Mouse (Mus musculus): ENCODE measurements at regions not wholly inside any gene's neighbourhood (a gene's known extent, or its start where the extent isn't known, plus 50 kb on each side); places are given as distances from the start of the nearest gene placed in this dataset.
"Not testable (repeated sequence)": the region's sequence is repeated elsewhere in the genome, so short reads cannot be mapped to it uniquely, and the experiment has no call there.

DNA sequence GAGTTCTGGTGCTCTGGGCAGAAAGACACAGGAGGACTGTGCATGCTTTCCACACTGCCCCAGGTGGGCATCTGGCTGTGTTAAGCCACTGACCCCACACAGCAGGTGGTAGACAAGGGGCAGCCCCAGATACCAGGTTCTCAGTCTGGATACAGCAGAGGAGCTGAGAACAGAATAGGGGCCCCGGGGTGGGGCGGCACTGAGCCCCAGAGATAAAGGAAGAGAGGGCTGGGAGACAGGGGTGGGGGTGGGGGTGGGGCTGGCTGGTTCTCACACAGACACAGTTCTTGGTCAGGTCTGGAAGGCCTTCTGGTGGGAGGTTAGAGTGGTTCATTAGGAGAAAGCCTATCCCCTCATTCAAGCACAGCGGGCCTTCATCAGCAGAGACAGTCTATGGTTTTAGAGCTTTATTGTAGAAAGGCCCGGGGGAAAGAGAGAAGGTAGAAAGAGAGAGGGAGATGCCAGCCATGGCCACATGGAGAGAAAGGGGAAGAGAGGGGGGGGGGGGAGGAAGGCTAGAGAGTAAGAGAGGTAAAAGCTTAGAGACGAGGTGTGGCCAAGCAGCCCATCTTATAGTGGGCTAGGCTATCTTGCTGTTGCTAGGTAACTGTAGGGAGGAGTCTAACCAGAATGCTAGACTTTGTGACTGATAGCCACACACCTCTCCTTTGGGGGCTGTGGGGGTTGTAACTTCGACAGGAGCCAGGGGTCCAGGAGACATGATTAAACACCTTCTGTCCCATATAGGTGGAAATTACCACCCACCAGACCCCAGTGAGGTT, 1403.1 kb downstream of the Zfp704 start:
- no peak for DNase-seq
- intact Hi-C loops (cut with DNase I) = no loop called here

DNA sequence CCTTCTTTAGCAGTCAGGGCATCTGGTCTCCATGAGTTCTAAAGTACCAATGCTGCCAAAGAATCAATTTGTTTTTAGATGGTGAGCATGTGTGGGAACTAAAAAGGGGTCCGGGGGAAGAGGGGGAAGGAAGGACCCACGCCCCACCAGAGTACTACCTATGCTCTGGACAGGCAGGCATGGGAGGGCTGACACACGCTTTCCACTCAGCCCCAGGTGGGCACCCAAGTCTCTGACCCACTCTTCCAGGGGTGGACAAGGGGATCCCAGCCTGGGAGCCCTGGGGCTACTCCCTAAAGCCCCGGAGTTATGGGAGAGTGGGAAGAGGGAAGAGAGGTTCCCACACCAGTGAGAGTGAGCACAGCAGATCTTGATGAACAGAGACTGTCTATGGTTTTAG, 1446.9 kb downstream of the Zfp704 start:
- no peak for DNase-seq
- intact Hi-C loops (cut with DNase I) = no loop called here

DNA sequence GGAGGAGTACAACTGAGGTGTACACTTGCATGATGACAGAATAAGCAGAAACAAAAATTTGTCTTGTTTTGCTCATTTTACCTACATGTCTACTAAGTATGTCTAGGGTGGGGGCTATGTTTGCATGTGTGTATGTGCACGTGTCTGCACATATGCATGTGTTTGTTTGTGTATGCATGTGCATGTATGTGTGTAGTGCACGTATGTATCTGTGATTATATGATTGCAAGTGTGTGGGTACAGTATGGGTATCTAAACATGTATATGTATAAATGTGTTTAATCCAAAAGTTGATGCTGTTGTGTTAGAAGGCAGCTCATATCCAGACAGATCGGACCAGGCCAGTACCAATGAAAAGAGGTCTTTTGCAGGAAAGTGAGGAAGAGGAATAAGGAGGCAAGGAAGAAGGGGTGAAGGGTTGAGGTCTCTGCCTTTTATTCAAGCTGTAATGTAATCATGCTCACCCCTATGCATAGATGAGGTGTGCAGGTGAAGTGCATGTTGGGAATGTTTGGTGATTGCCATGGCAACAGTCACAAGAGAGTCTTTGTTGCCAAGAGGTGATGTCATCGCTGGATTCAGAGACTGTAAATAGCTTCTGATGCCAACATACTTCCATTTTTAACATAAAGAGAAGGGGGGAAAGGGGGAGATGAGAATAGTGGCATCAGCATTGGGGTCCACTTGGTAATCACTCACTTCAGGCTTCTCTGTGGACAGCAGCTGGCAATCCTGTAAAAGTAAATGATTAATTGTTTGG, 1447.7 kb downstream of the Zfp704 start:
- DNase-seq = peak; percentile 12 to 20
- intact Hi-C loops (cut with DNase I) = no loop called here

DNA sequence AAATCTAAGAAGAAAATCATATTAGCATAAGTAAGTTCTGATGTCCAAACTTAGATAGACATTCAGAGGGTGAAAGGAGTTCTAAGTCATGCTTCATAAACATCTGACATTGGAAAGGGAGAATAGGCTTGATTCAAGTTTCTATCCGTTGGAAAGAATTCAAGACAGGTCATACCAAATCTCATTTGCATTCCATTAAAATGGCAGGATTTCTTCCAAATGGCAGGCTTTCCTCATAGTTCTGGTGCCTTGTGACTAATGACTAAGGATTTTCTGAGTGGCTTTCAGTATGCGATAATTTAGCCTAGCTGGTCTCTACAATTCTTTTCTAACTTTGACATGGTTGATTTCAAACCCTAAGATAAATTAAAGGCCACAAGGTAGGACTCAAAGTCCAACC, 1466.9 kb downstream of the Zfp704 start:
- no peak for DNase-seq

DNA sequence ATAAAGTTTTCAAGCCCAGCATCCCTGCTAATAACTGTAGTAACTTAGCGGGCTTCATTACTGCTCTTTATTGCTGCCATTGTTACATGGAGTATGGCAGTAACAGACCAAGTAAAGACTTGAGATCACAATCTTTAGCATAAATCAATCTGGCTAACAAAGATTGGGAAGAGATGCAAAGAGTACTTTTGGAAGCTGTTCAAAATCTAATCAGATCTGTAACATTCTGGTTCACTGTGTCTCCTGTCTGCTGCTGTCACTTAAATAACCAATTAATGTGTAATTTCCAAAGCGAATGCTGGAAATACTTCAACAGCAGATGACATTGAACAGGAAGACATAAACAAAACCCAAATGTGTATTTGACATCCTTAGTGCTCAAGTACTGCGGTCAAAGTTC, 1467.7 kb downstream of the Zfp704 start:
- DNase-seq = no peak
- intact Hi-C loops (cut with DNase I) = no loop called here

More for the DNA sequence above, 1466.9 kb downstream of the Zfp704 start:
- intact Hi-C loops (cut with DNase I) = no loop called here

DNA sequence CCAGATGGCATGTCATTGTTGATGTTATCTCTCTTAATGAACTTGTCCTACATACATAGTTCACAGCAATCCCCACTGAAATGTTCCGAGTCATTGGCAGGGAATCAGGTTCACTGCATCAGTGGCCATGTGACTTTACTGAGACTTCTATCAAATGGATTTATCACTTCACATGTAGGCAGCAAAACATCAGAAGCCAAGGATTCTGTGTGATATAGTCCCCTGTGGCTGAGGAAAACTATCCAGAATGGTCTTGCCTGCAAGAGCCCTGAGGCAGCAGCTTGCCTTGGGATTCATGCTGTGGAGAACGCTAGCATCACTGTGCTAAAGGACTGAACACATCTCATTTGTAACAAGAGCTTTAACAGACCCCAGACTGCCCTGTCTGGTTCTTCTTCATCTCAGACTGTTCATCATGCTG, 1468.2 kb downstream of the Zfp704 start:
- intact Hi-C loops (cut with DNase I) = no loop called here
- DNase-seq = no peak

GRCm38 (mm10) chr3:8123641-8124040, 1486.2 kb downstream of the Zfp704 start:
- intact Hi-C loops (cut with DNase I); DNase-seq: not testable (repeated sequence)

DNA sequence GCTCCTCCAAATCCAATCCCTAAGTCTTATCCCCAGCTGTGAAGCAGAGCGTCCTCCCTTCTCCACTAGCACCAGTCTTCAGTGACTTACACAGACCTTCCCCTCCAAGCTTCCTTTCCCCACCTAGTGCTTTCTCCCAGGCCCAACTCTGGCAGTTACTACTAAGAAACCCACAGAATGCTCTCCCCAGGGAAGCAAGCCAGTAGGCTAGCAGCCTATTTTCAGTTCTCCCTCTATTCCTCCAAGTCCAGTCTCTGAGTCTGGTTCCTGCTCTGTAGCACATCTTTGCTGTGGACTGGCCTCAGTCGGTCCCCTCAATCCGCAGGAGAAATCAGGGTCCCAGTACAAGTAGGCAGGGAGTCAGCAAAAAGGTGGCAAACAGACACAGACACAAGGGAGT, 1486.7 kb downstream of the Zfp704 start:
- intact Hi-C loops (cut with DNase I) = no loop called here
- no peak for DNase-seq

- DNase-seq = no peak
- intact Hi-C loops (cut with DNase I) = no loop called here
Measured at GRCm38 (mm10) chr3:8098291-8098690, 1478.0 kb upstream of the 1700008P02Rik start.

DNA sequence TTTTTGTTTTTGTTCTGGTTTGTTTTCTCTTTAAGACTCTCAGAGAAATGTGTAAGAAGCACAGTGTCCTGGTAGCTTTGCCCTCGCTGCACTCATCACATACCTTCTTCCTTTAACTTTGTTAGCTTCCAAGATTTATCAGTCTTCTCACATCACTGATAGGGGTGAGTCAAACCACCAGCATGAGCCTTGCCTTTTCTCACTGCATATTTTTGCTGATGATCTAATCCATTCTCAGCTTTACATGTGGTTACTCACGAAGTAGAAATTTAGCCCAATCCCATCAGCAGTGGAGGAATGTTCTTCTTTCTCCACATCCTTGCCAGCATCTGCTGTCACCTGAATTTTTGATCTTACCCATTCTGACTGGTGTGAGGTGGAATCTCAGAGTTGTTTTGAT, 1464.5 kb upstream of the 1700008P02Rik start:
- no peak for DNase-seq
- intact Hi-C loops (cut with DNase I) = no loop called here

DNA sequence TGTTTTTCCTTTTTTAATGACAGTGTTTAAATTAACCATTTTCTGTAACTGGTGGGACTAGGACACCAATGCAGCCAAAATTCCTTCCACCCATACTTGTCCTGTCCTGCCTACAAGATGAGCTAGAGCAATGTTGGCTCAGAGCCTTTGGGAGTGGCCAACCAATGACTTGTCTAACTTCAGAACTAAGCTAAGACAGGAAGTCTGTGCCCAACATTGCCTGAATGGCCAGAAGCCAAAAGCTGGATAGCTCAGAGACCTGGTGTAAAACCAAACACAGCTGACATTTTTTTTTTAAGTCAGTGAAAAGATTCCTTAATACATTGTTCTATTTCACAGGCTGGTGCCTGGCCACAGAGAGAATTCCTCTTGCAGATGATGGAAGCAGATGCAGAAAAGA, 1433.5 kb upstream of the 1700008P02Rik start:
- no peak for DNase-seq

GRCm38 (mm10) chr3:8051167-8051566, 1430.9 kb upstream of the 1700008P02Rik start:
- DNase-seq = no peak
- intact Hi-C loops (cut with DNase I) = no loop called here

More for the DNA sequence above, 1433.5 kb upstream of the 1700008P02Rik start:
- intact Hi-C loops (cut with DNase I) = no loop called here

GRCm38 (mm10) chr3:8049706-8050105, 1429.5 kb upstream of the 1700008P02Rik start:
- intact Hi-C loops (cut with DNase I) = no loop called here
- DNase-seq = no peak

DNA sequence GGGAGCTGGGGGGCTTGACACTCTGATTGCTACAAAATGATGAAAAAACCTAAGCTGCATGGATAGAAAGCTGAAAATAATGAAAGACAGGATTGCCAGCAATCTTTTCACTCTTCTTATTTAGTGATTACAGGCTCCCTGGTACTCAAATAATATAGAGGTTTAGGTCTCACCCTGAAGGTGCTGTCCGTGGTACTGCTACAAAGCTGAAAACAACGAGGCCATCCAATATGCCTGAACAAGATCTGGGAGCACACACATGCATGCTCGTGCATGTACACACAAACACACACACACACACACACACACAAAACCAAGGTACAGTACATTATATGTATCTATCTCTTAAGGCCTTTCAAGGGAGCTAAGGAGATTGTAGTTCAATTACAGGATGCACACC, 1426.1 kb upstream of the 1700008P02Rik start:
- intact Hi-C loops (cut with DNase I) = no loop called here
- no peak for DNase-seq

DNA sequence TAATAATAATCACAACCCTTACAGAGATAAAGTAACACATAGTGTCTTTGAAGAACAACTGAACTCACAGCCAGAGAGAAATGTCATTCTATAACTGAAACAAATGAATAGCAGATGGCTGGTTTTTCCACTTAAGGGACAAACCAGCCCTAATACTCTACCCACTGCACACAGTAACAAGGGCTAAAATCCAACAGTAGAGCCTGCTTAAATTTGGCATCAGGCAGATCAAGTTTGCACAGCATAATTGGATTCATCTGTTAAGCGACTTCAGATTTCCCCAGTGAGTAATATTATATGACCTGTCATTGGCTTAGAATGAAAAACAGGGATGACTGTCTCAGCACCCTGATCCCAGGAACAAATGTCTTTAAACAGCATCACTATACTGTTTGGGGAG, 1416.5 kb upstream of the 1700008P02Rik start:
- intact Hi-C loops (cut with DNase I) = no loop called here
- DNase-seq = no peak

DNA sequence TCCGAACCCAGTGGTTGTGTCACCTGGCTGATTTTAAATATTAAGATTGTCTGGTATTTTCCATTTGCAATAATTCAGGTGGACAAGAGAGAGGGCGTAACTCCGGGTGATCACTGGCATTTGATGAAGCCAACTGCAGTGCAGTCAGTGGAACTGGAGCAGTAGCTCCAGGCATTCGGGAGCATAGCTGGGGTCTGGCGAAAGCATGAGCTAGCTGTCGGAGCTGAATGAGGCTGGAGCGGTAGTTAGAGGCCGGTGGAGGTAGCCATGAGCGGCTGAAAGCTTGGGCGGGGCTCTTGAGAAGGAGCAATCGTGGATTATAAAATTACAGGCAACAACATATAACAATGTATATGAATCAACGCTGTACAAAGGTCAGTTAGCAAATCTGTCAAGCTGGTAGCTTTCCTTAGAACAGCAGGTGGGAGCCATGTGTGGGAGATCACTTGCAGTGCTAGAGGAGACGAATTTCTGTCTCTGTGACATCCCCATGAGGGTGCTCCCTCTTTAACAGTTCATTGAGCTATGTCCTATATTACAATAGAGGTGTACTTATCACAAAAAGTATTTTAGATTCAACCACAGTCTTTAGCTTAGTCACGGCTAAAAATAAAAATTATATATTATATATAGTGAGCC, 1415.0 kb upstream of the 1700008P02Rik start:
- no peak for DNase-seq
- intact Hi-C loops (cut with DNase I) = no loop called here

DNA sequence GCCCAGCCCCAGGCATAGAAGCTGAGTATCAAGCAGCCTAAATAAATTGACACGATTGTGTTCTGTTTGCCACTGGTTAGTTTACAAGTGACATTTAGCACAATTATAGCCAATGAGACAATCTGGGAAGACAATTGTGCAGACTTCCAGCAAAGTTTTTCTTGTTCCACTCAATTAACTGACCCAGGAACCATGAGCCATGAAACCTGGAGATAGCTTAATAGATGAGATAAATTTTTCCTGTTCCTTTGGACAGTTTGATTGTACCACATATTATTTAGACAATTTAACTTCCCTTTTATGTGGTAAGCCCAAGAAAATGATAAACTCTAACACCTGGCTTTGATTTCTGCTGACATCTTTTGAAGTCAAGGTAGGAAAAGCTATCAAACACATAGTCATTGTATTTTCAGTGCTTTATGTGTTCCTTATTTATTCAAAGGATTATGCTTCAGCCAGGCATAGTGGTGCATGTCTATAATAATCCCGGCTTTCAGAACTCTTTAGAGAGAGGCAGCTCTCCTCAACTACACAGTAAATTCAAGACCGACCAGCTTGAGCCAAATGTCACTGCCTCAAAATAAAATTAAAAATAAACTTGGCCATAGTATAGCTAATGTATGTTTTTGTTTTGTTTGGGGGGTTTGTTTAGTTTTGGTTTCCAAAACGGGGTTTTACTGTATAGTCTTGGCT, 1406.2 kb upstream of the 1700008P02Rik start:
- no peak for DNase-seq
- intact Hi-C loops (cut with DNase I) = no loop called here

DNA sequence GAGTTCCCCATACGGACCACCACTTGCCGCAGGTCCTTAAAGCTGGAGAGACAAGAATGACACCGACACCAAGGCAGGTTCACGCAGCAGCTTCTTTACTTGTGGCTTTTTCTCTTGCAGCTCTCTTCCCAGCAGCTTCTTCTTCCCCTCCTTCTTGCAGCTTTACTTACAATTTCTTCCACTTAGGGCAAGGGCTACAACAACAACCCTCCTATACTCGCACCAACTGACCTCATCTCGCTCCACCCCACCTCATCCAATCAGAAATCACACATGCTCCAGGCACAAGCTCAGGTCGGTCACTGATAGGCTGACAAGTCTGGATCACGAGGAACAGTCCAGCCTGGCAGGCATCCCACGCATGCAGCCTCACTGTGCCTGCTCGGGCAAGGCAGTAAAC, 1402.4 kb upstream of the 1700008P02Rik start:
- no peak for DNase-seq
- intact Hi-C loops (cut with DNase I) = no loop called here

DNA sequence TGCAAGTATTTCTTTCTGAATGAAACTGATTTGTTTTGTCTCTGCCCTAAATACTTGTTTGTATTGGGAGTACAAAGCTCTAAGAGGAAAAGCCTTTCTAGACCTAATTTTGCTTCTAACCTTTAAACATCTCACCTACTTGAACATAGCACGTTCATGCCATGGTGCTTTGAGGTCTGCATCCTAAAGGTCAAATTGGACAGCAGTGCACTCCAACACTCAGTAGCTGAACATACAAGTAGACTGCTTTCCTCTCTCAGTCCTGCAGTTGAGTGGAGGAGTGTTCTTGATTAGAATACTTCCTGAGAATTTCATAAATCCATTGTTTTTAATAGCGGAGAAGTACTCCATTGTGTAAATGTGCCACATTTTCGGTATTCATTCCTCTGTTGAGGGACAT, 1397.2 kb upstream of the 1700008P02Rik start:
- intact Hi-C loops (cut with DNase I) = no loop called here

DNA sequence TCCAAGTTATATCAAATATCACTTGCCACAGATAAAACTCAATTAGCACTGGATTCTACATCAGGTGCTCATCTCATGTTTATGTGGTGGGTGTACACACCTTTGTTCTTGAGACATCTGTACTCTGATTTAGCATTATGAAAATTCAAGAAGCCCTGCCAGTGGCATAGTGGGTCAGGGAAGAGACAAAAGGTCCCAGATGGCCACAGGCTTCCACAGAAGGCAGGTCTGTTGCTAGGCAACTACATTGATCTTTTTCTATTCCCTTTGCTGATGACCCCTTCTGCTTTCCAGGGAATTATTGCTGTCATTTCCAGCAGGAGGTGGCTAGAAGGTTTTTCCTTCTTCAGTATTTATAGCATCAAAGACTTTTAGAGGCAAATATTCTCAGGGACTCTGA, 1396.7 kb upstream of the 1700008P02Rik start:
- DNase-seq = no peak
- intact Hi-C loops (cut with DNase I) = no loop called here

More for the DNA sequence above, 1397.2 kb upstream of the 1700008P02Rik start:
- DNase-seq = no peak

GRCm38 (mm10) chr3:8009966-8010365, 1389.7 kb upstream of the 1700008P02Rik start:
- DNase-seq = no peak
- intact Hi-C loops (cut with DNase I) = no loop called here
